Mouse (Mus musculus): Measurements from ENCODE around the gene Gtf2h1.

DNA sequence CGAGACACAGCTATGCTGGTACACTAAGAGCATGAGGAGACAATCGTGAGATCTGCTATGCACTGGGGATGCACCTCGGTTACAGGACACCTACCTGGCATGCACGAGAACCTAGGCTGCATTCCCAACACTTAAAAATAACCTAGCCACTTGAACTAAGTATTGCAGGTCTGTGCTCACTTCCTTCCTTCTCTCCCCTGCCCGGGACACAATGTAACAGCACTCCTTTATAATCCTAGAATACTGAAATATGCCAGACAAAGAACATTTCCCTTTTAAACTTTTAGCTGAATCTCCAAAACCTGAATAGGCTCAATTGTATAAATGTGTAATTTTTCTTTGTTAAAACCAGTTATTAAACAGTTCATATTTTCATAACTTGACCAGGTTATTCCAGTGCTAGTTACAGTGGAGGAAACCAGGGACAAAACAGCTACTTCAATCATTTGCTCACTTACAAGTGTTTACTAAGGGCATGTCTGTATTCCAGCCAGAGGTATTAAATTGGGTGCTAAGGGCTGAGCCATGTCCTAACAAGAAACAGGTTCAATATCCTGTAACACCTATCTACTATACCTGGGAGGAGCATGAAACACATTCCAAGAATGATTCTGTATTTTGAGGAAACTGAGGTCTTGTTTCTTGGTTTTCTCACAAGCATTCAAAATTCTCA, 6.6 kb upstream of the Gtf2h1 start:
- no peak for TF ChIP-seq CHD2 (IDR thresholded peaks at IDR 0.05; ENCODE audit: low read depth, low read length)
- TF ChIP-seq ZC3H11A (IDR thresholded peaks at IDR 0.05; ENCODE audit: borderline replicate concordance, low read depth, low read length) = no peak
- no peak for TF ChIP-seq HCFC1 (IDR thresholded peaks at IDR 0.05; ENCODE audit: borderline replicate concordance, insufficient read depth, low read length)
- TF ChIP-seq MAFK (IDR thresholded peaks at IDR 0.05; ENCODE audit: insufficient read depth, low read depth, low read length) = no peak
- TF ChIP-seq ZNF384 (IDR thresholded peaks at IDR 0.05; ENCODE audit: low read depth, low read length) = no peak
